Comparison of ENCODE assay signal across 16 mouse cellular contexts in genomic region chr2:158735340-158735739, GRCm38 (mm10). TPM values are rescaled to one million over a fixed set of nuclear protein-coding genes. Genes with fewer than 3 reads are reported as not detected.
DNase-seq lines count a peak whose midpoint lies in the region; ATAC-seq and TF ChIP-seq lines count a peak whose summit lies in the region.
"Had no signal": no experiment of that assay in that cellular context is flagged by ENCODE, and none has a peak within 500 bp of the region (broad histone marks: within the 10 kb centered on the region; RNA-seq: fewer than 3 reads in every experiment).

No protein-coding gene starts in this region.

- no peak for TF ChIP-seq POLR2A in heart, adult 2 months (IDR thresholded peaks at IDR 0.05; ENCODE audit: insufficient read depth, low read depth, low read length)
- TF ChIP-seq POLR2A in cortical plate, adult 2 months (IDR thresholded peaks at IDR 0.05; ENCODE audit: extremely low read depth, insufficient read depth, low read length) = no peak

- no peak for TF ChIP-seq EP300 in heart, adult 2 months (IDR thresholded peaks at IDR 0.05; ENCODE audit: insufficient read depth, low read depth, low read length)

- ATAC-seq in cerebellum, adult (ENCODE audit: insufficient number of reproducible peaks, low FRiP score, low TSS enrichment) = no peak
- ATAC-seq in forebrain, embryonic 12.5 days (ENCODE audit: low FRiP score) = no peak
- ATAC-seq: forebrain, embryonic 14.5 days; midbrain, embryonic 15.5 days; Patski had no signal

- H3K27ac ChIP-seq in heart, adult 2 months = peak overlapping the region; percentile 82
- H3K27ac ChIP-seq in cortical plate, adult 2 months (ENCODE audit: insufficient read depth, low read length) = peak overlapping the region; percentile 40
- no peak overlapping the region for H3K27ac ChIP-seq in forebrain, embryonic 12.5 days
- H3K27ac ChIP-seq: embryonic facial prominence, embryonic 13.5 days; midbrain, embryonic 15.5 days had no signal

- no peaks in the 10 kb centered on the region for H3K27me3 ChIP-seq in heart, adult 2 months (ENCODE audit: control insufficient read depth, insufficient read depth, low read length)
- no peaks in the 10 kb centered on the region for H3K27me3 ChIP-seq in forebrain, embryonic 12.5 days
- H3K27me3 ChIP-seq: embryonic facial prominence, embryonic 13.5 days; midbrain, embryonic 15.5 days had no signal

- H3K4me1 ChIP-seq in heart, adult 2 months (ENCODE audit: control insufficient read depth, insufficient read depth, low read length) = peaks cover 23% of the 10 kb centered on the region
- peaks cover 17% of the 10 kb centered on the region for H3K4me1 ChIP-seq in cortical plate, adult 2 months (ENCODE audit: control insufficient read depth, insufficient read depth, low read length)
- peaks cover 12% of the 10 kb centered on the region; the same call in 1 of the 2 replicates for H3K4me1 ChIP-seq in forebrain, embryonic 12.5 days

- H3K9me3 ChIP-seq in forebrain, embryonic 12.5 days = no peaks in the 10 kb centered on the region
- H3K9me3 ChIP-seq: embryonic facial prominence, embryonic 13.5 days; midbrain, embryonic 15.5 days had no signal

- no peak for TF ChIP-seq CTCF in heart, adult 2 months (IDR thresholded peaks at IDR 0.05)
- no peak for TF ChIP-seq CTCF in cortical plate, adult 2 months (IDR thresholded peaks at IDR 0.05; ENCODE audit: extremely low read depth, insufficient read depth, low read length)

- WGBS in heart, adult 2 months = 55% methylated on average over 8 of the region's 8 CpGs
- 94% methylated on average over 8 of the region's 8 CpGs for whole genome bisulfite sequencing in forebrain, embryonic 12.5 days

- DNase-seq in heart, adult 2 months = peak; percentile 23 to 50
- DNase-seq in heart, postnatal 14 days = no peak
- DNase-seq in A20 (ENCODE audit: low read depth, low spot score) = peak; percentile 70
- peak; percentile 86 to 89 for DNase-seq in spleen, postnatal 36 days (ENCODE audit: low spot score in 2 of 2)
- no peak for DNase-seq in lung, postnatal 10 days
- DNase-seq: adrenal gland, postnatal 10 days; cerebellum, adult 8-10 months; kidney, postnatal 4 days; lung, adult 2 months had no signal

- intact Hi-C loops in heart, adult 2 months (cut with DNase I) = loop anchor here (2.0 to 5.0 kb wide), 3 partner anchors 48 to 79 kb away; no protein-coding TSS in a partner anchor
- intact Hi-C loops in heart, postnatal 14 days (cut with DNase I) = no loop called here

- no peaks in the 10 kb centered on the region for H3K36me3 ChIP-seq in heart, adult 2 months (ENCODE audit: control insufficient read depth, insufficient read depth, low read length)
- H3K36me3 ChIP-seq in forebrain, embryonic 12.5 days (replicated peaks) = no peaks in the 10 kb centered on the region
- H3K36me3 ChIP-seq: embryonic facial prominence, embryonic 13.5 days; midbrain, embryonic 15.5 days had no signal

- H3K4me2 ChIP-seq in forebrain, embryonic 12.5 days = no peak overlapping the region
- H3K4me2 ChIP-seq: embryonic facial prominence, embryonic 13.5 days; midbrain, embryonic 15.5 days had no signal

- H3K4me3 ChIP-seq in heart, adult 2 months = no peak overlapping the region
- H3K4me3 ChIP-seq in cortical plate, adult 2 months (ENCODE audit: insufficient read depth, low read length) = no peak overlapping the region
- no peak overlapping the region for H3K4me3 ChIP-seq in forebrain, embryonic 12.5 days (replicated peaks)
- H3K4me3 ChIP-seq: embryonic facial prominence, embryonic 13.5 days; midbrain, embryonic 15.5 days had no signal

- H3K79me2 ChIP-seq in heart, adult 2 months (replicated peaks; ENCODE audit: control insufficient read depth, insufficient read depth, low read length) = no peaks in the 10 kb centered on the region

- no peak overlapping the region for H3K9ac ChIP-seq in heart, adult 2 months (ENCODE audit: low read depth, low read length)
- H3K9ac ChIP-seq in forebrain, embryonic 12.5 days = no peak overlapping the region
- H3K9ac ChIP-seq: embryonic facial prominence, embryonic 13.5 days; midbrain, embryonic 15.5 days had no signal

RNA-seq across cellular contexts. Expression of gene Fam83d, which starts 32.6 kb away (rescaled TPM):
- total RNA-seq in heart, adult 2 months (2021) = under 1 TPM; 0.59 to 0.78 TPM
- polyA plus RNA-seq in heart, adult 2 months (2012; rRNA removed) = 0.27 and 0.53 TPM in 2 replicates
- total RNA-seq in heart, postnatal 14 days (2021) = 1 to 10 TPM; 2.7 to 3.9 TPM
- polyA plus RNA-seq in cortical plate, adult 2 months (2012; rRNA removed) = 2.0 and 2.2 TPM in 2 replicates
- polyA plus RNA-seq in forebrain, embryonic 12.5 days (2016; fragmentation: Nextera tagmentation; extraction: Ambion mirVana) = 50.9 and 51.0 TPM in 2 replicates

RNA-seq across cellular contexts. Expression of gene Dhx35, which starts 59.3 kb away (rescaled TPM):
- total RNA-seq in heart, adult 2 months (2021) = 10 to 100 TPM; 15.2 to 17.5 TPM
- 21.6 and 21.9 TPM in 2 replicates for polyA plus RNA-seq in heart, adult 2 months (2012; rRNA removed)
- total RNA-seq in heart, postnatal 14 days (2021) = 10 to 100 TPM; 16.4 to 22.9 TPM
- polyA plus RNA-seq in cortical plate, adult 2 months (2012; rRNA removed) = 28.5 and 29.1 TPM in 2 replicates
- polyA plus RNA-seq in forebrain, embryonic 12.5 days (2016; fragmentation: Nextera tagmentation; extraction: Ambion mirVana) = 20.1 and 22.7 TPM in 2 replicates

Comparison
In these comparisons a context has a peak if more than half of its experiments do, and no peak if none do; other contexts are left out.
1. DNase-seq: peak in heart, adult 2 months (2 of 2), A20 (single experiment) and spleen, postnatal 36 days (2 of 2); none in heart, postnatal 14 days (0 of 2) and lung, postnatal 10 days (single experiment).
2. RNA of gene Fam83d, which starts 32.6 kb away (polyA plus RNA-seq): 50.9 to 51.0 TPM in forebrain, embryonic 12.5 days; 2.0 to 2.2 TPM in cortical plate, adult 2 months and 0.27 to 0.53 TPM in heart, adult 2 months; every median in the first group is over 10 times any median in the second.